Mouse (Mus musculus): Measurements from ENCODE around the gene Uqcrq. TPM values are rescaled to one million over a fixed set of nuclear protein-coding genes. Genes with fewer than 3 reads are reported as not detected.

Uqcrq gene
- total RNA-seq, 2 experiments from 2014 or later: 1,068 to 1,224 TPM

- DNase-seq: peak; percentile 59
- intact Hi-C loops (cut with DNase I; ENCODE audit: low total_unique reads): no loop called here
These were observed 26.1 kb upstream of the Uqcrq start, which contains the start of the genes Gm10447 and Shroom1 for GRCm38 (mm10) chr11:53456474-53457371. Gene Gm10447 (minus strand): TSS chr11:53457110. Gene Shroom1 (plus strand): TSS chr11:53457205.

GRCm38 (mm10) chr11:53453031-53453430 lies 22.4 kb upstream of the Uqcrq start:
- intact Hi-C loops (cut with DNase I; ENCODE audit: low total_unique reads): no loop called here
- no peak for DNase-seq

- intact Hi-C loops (cut with DNase I; ENCODE audit: low total_unique reads): no loop called here
- DNase-seq: no peak
These were observed 21.8 kb upstream of the Uqcrq start for GRCm38 (mm10) chr11:53452396-53452795.

GRCm38 (mm10) chr11:53451361-53451760 lies 20.7 kb upstream of the Uqcrq start:
- intact Hi-C loops (cut with DNase I; ENCODE audit: low total_unique reads): no loop called here
- no peak for DNase-seq

- intact Hi-C loops (cut with DNase I; ENCODE audit: low total_unique reads): no loop called here
- DNase-seq: no peak
These were observed 19.6 kb upstream of the Uqcrq start for GRCm38 (mm10) chr11:53450070-53450705.

- intact Hi-C loops (cut with DNase I; ENCODE audit: low total_unique reads): no loop called here
- peak; percentile 25 for DNase-seq
These were observed 17.9 kb upstream of the Uqcrq start for GRCm38 (mm10) chr11:53448529-53448928.

- intact Hi-C loops (cut with DNase I; ENCODE audit: low total_unique reads): no loop called here
These were observed 17.4 kb upstream of the Uqcrq start for GRCm38 (mm10) chr11:53447996-53448395.

GRCm38 (mm10) chr11:53446183-53446582 lies 15.6 kb upstream of the Uqcrq start:
- intact Hi-C loops (cut with DNase I; ENCODE audit: low total_unique reads): no loop called here
- DNase-seq: no peak

More at GRCm38 (mm10) chr11:53447996-53448395, 17.4 kb upstream of the Uqcrq start:
- DNase-seq: no peak

GRCm38 (mm10) chr11:53445562-53445961 lies 14.9 kb upstream of the Uqcrq start:
- intact Hi-C loops (cut with DNase I; ENCODE audit: low total_unique reads): no loop called here

GRCm38 (mm10) chr11:53443861-53444260 lies 13.2 kb upstream of the Uqcrq start:
- intact Hi-C loops (cut with DNase I; ENCODE audit: low total_unique reads): no loop called here
- no peak for DNase-seq

More at GRCm38 (mm10) chr11:53445562-53445961, 14.9 kb upstream of the Uqcrq start:
- DNase-seq: no peak

GRCm38 (mm10) chr11:53441921-53442320 lies 11.3 kb upstream of the Uqcrq start:
- intact Hi-C loops (cut with DNase I; ENCODE audit: low total_unique reads): no loop called here
- DNase-seq: no peak

- intact Hi-C loops (cut with DNase I; ENCODE audit: low total_unique reads): no loop called here
- DNase-seq: no peak
These were observed 5.7 kb upstream of the Uqcrq start for GRCm38 (mm10) chr11:53436338-53436737.

GRCm38 (mm10) chr11:53435504-53435903 lies 4.9 kb upstream of the Uqcrq start:
- DNase-seq: no peak
- intact Hi-C loops (cut with DNase I; ENCODE audit: low total_unique reads): no loop called here

- intact Hi-C loops (cut with DNase I; ENCODE audit: low total_unique reads): no loop called here
- DNase-seq: no peak
These were observed 2.4 kb upstream of the Uqcrq start for GRCm38 (mm10) chr11:53433057-53433456.

GRCm38 (mm10) chr11:53431347-53432056 lies 871 bp upstream of the Uqcrq start:
- intact Hi-C loops (cut with DNase I; ENCODE audit: low total_unique reads): no loop called here
- no peak for DNase-seq

GRCm38 (mm10) chr11:53430300-53430669 lies 346 bp downstream of the Uqcrq start:
- no peak for DNase-seq
- intact Hi-C loops (cut with DNase I; ENCODE audit: low total_unique reads): no loop called here

GRCm38 (mm10) chr11:53429182-53429581 lies 1.4 kb downstream of the Uqcrq start:
- intact Hi-C loops (cut with DNase I; ENCODE audit: low total_unique reads): no loop called here
- DNase-seq: no peak

- intact Hi-C loops (cut with DNase I; ENCODE audit: low total_unique reads): no loop called here
These were observed 1.9 kb downstream of the Uqcrq start for GRCm38 (mm10) chr11:53428716-53429057.

GRCm38 (mm10) chr11:53427993-53428715 lies 2.5 kb downstream of the Uqcrq start:
- no peak for DNase-seq
- intact Hi-C loops (cut with DNase I; ENCODE audit: low total_unique reads): no loop called here

More at GRCm38 (mm10) chr11:53428716-53429057, 1.9 kb downstream of the Uqcrq start:
- no peak for DNase-seq
